Mouse (Mus musculus): ENCODE results near the gene Zfp637. TPM values are rescaled to one million over a fixed set of nuclear protein-coding genes. Genes with fewer than 3 reads are reported as not detected.
"Not testable (repeated sequence)": the region's sequence is repeated elsewhere in the genome, so short reads cannot be mapped to it uniquely, and the experiment has no call there.

Gene Zfp637
- polyA plus RNA-seq, 1 experiment = not detected

- TF ChIP-seq CTCF (IDR thresholded peaks at IDR 0.05; ENCODE audit: insufficient read depth, low read depth, low read length) (no peak), POLR2A (IDR thresholded peaks at IDR 0.05; ENCODE audit: insufficient read depth, low read depth, low read length) (no peak)
- WGBS = 90% methylated on average over 1 of the region's 1 CpGs
- Histone ChIP-seq H3K4me1 (ENCODE audit: control insufficient read depth, insufficient read depth, low read length) (no peaks in the 10 kb centered on the region), H3K4me3 (ENCODE audit: insufficient read depth, low read depth, low read length) (no peak overlapping the region), H3K27ac (ENCODE audit: insufficient read depth, low read depth, low read length) (no peak overlapping the region)
These were observed 17.0 kb downstream of the Zfp637 start for GRCm38 (mm10) chr6:117857990-117858389.

- TF ChIP-seq CTCF (IDR thresholded peaks at IDR 0.05; ENCODE audit: insufficient read depth, low read depth, low read length) = no peak
- no peak for TF ChIP-seq POLR2A (IDR thresholded peaks at IDR 0.05; ENCODE audit: insufficient read depth, low read depth, low read length)
- H3K4me3 ChIP-seq (ENCODE audit: insufficient read depth, low read depth, low read length) = peak within 1 kb of the TSS; percentile 98
- H3K4me1 ChIP-seq (ENCODE audit: control insufficient read depth, insufficient read depth, low read length) = no peaks in the 10 kb centered on the region
- WGBS = 60% methylated on average over 6 of the region's 6 CpGs
- no peak within 1 kb of the TSS for H3K27ac ChIP-seq (ENCODE audit: insufficient read depth, low read depth, low read length)
These were observed 20.9 kb downstream of the Zfp637 start, which contains the start of gene Zfp239 for GRCm38 (mm10) chr6:117861848-117862247. Zfp239 (plus strand) TSS chr6:117862100.

GRCm38 (mm10) chr6:117862465-117862864, 21.5 kb downstream of the Zfp637 start:
- H3K4me3 ChIP-seq (ENCODE audit: insufficient read depth, low read depth, low read length) = no peak overlapping the region
- no peaks in the 10 kb centered on the region for H3K4me1 ChIP-seq (ENCODE audit: control insufficient read depth, insufficient read depth, low read length)
- no peak overlapping the region for H3K27ac ChIP-seq (ENCODE audit: insufficient read depth, low read depth, low read length)
- 70% methylated on average over 8 of the region's 8 CpGs for WGBS
- TF ChIP-seq CTCF (IDR thresholded peaks at IDR 0.05; ENCODE audit: insufficient read depth, low read depth, low read length) (no peak), POLR2A (IDR thresholded peaks at IDR 0.05; ENCODE audit: insufficient read depth, low read depth, low read length) (no peak)

GRCm38 (mm10) chr6:117862899-117863620, 22.1 kb downstream of the Zfp637 start:
- H3K4me3 ChIP-seq (ENCODE audit: insufficient read depth, low read depth, low read length) = peak overlapping the region; percentile 98
- H3K27ac ChIP-seq (ENCODE audit: insufficient read depth, low read depth, low read length) = no peak overlapping the region
- under 1% methylated on average over 26 of the region's 26 CpGs for WGBS
- H3K4me1 ChIP-seq (ENCODE audit: control insufficient read depth, insufficient read depth, low read length) = no peaks in the 10 kb centered on the region
- TF ChIP-seq POLR2A (IDR thresholded peaks at IDR 0.05; ENCODE audit: insufficient read depth, low read depth, low read length) (no peak), CTCF (IDR thresholded peaks at IDR 0.05; ENCODE audit: insufficient read depth, low read depth, low read length) (no peak)

GRCm38 (mm10) chr6:117863751-117864150, 22.8 kb downstream of the Zfp637 start:
- no peaks in the 10 kb centered on the region for H3K4me1 ChIP-seq (ENCODE audit: control insufficient read depth, insufficient read depth, low read length)

GRCm38 (mm10) chr6:117868187-117868586, 27.2 kb downstream of the Zfp637 start:
- Histone ChIP-seq H3K27ac (ENCODE audit: insufficient read depth, low read depth, low read length) (no peak overlapping the region), H3K4me1 (ENCODE audit: control insufficient read depth, insufficient read depth, low read length) (no peaks in the 10 kb centered on the region)
- WGBS = 93% methylated on average over 8 of the region's 8 CpGs

More at GRCm38 (mm10) chr6:117863751-117864150, 22.8 kb downstream of the Zfp637 start:
- TF ChIP-seq CTCF (IDR thresholded peaks at IDR 0.05; ENCODE audit: insufficient read depth, low read depth, low read length) = no peak
- no peak for TF ChIP-seq POLR2A (IDR thresholded peaks at IDR 0.05; ENCODE audit: insufficient read depth, low read depth, low read length)
- Histone ChIP-seq H3K4me3 (ENCODE audit: insufficient read depth, low read depth, low read length) (no peak overlapping the region), H3K27ac (ENCODE audit: insufficient read depth, low read depth, low read length) (no peak overlapping the region)
- WGBS = 93% methylated on average over 8 of the region's 8 CpGs

GRCm38 (mm10) chr6:117871034-117871433, 30.1 kb downstream of the Zfp637 start:
- Histone ChIP-seq H3K27ac (ENCODE audit: insufficient read depth, low read depth, low read length) (no peak overlapping the region), H3K4me1 (ENCODE audit: control insufficient read depth, insufficient read depth, low read length) (no peaks in the 10 kb centered on the region), H3K4me3 (ENCODE audit: insufficient read depth, low read depth, low read length) (no peak overlapping the region)
- TF ChIP-seq POLR2A (IDR thresholded peaks at IDR 0.05; ENCODE audit: insufficient read depth, low read depth, low read length) (no peak), CTCF (IDR thresholded peaks at IDR 0.05; ENCODE audit: insufficient read depth, low read depth, low read length) (no peak)
- WGBS = 85% methylated on average over 14 of the region's 14 CpGs

More at GRCm38 (mm10) chr6:117868187-117868586, 27.2 kb downstream of the Zfp637 start:
- TF ChIP-seq CTCF (IDR thresholded peaks at IDR 0.05; ENCODE audit: insufficient read depth, low read depth, low read length) (no peak), POLR2A (IDR thresholded peaks at IDR 0.05; ENCODE audit: insufficient read depth, low read depth, low read length) (no peak)
- no peak overlapping the region for H3K4me3 ChIP-seq (ENCODE audit: insufficient read depth, low read depth, low read length)

- not testable (repeated sequence) for H3K4me3 ChIP-seq (ENCODE audit: insufficient read depth, low read depth, low read length); H3K27ac ChIP-seq (ENCODE audit: insufficient read depth, low read depth, low read length); H3K4me1 ChIP-seq (ENCODE audit: control insufficient read depth, insufficient read depth, low read length)
- WGBS = 84% methylated on average over 7 of the region's 7 CpGs
These were observed 32.5 kb downstream of the Zfp637 start for GRCm38 (mm10) chr6:117873450-117873849.

GRCm38 (mm10) chr6:117874621-117875281, 33.8 kb downstream of the Zfp637 start:
- Histone ChIP-seq H3K4me3 (ENCODE audit: insufficient read depth, low read depth, low read length) (no peak overlapping the region), H3K27ac (ENCODE audit: insufficient read depth, low read depth, low read length) (no peak overlapping the region), H3K4me1 (ENCODE audit: control insufficient read depth, insufficient read depth, low read length) (no peaks in the 10 kb centered on the region)
- TF ChIP-seq CTCF (IDR thresholded peaks at IDR 0.05; ENCODE audit: insufficient read depth, low read depth, low read length) (no peak), POLR2A (IDR thresholded peaks at IDR 0.05; ENCODE audit: insufficient read depth, low read depth, low read length) (no peak)
- WGBS = 76% methylated on average over 3 of the region's 3 CpGs

Data from olfactory bulb, adult 2 months (tissue).